Mouse (Mus musculus) neural tube, embryonic 11.5 days (tissue): Measurements from ENCODE around the gene Gdf1. TPM values are rescaled to one million over a fixed set of nuclear protein-coding genes. Genes with fewer than 3 reads are reported as not detected.

ENCODE experiments used
- ATAC-seq: fragments of 200-750 bp; cut with Nextera tagmentation; 2 replicates; pipeline ENCODE4 v1.8.0; 2017; ENCODE audit warnings: moderate number of reproducible peaks, mild to moderate bottlenecking, moderate TSS enrichment, moderate library complexity; ENCODE audit not compliant: insufficient read depth, low FRiP score, low TSS enrichment
- DNase-seq: peaks from one replicate; pipeline ENCODE4 v3.0.0-alpha.2; 2015; ENCODE audit warnings: low spot score
- H3K27ac ChIP-seq: fragments of 300-500 bp; sonication (generic); 2 replicates; pipeline ENCODE4 v1.5.1; 2014; ENCODE audit warnings: low read depth, mild to moderate bottlenecking, low read length
- H3K27me3 ChIP-seq: fragments of 300-500 bp; sonication (generic); 2 replicates; pipeline ENCODE4 v1.6.1; 2014; ENCODE audit warnings: mild to moderate bottlenecking, low read length, mixed read lengths; ENCODE audit not compliant: control insufficient read depth, insufficient read depth
- H3K36me3 ChIP-seq: fragments of 300-500 bp; sonication (generic); 2 replicates; pipeline ENCODE4 v1.6.1; 2014; ENCODE audit warnings: mild to moderate bottlenecking, low read length, moderate library complexity, mixed read lengths; ENCODE audit not compliant: control insufficient read depth, insufficient read depth
- H3K4me1 ChIP-seq: fragments of 300-500 bp; sonication (generic); 2 replicates; pipeline ENCODE4 v1.6.1; 2014; ENCODE audit warnings: low read length, mixed read lengths; ENCODE audit not compliant: control insufficient read depth, insufficient read depth
- H3K4me2 ChIP-seq: fragments of 300-500 bp; sonication (generic); 2 replicates; pipeline ENCODE4 v1.6.1; 2014; ENCODE audit warnings: low read depth, mild to moderate bottlenecking, moderate library complexity
- H3K4me3 ChIP-seq: fragments of 300-500 bp; sonication (generic); 2 replicates; pipeline ENCODE4 v1.5.1; 2014; ENCODE audit warnings: low read depth, low read length
- H3K9ac ChIP-seq: fragments of 300-500 bp; sonication (generic); 2 replicates; pipeline ENCODE4 v1.6.1; 2014; ENCODE audit warnings: mild to moderate bottlenecking, low read length
- H3K9me3 ChIP-seq: fragments of 300-500 bp; sonication (generic); 2 replicates; pipeline ENCODE4 v1.6.1; 2016; ENCODE audit warnings: low read length; ENCODE audit not compliant: control insufficient read depth
- WGBS: fragments of 180-500 bp; shearing (Covaris S2); extraction: QIAGEN DNeasy Blood & Tissue Kit; methylation state at CpG from one replicate; pipeline ENCODE4 v1.1.7; 2014; 5-methylcytosine and 5-hydroxymethylcytosine counted together
- polyA plus RNA-seq: library from polyadenylated mRNA; unstranded; fragments of >200 nt; fragmentation: Nextera tagmentation; extraction: Ambion mirVana; gene quantifications from 2 replicates; pipeline ENCODE4 v1.2.1, GENCODE M21; 2014

Gdf1 gene
- polyA plus RNA-seq: 0.93 and 1.5 TPM in 2 replicates

DNA sequence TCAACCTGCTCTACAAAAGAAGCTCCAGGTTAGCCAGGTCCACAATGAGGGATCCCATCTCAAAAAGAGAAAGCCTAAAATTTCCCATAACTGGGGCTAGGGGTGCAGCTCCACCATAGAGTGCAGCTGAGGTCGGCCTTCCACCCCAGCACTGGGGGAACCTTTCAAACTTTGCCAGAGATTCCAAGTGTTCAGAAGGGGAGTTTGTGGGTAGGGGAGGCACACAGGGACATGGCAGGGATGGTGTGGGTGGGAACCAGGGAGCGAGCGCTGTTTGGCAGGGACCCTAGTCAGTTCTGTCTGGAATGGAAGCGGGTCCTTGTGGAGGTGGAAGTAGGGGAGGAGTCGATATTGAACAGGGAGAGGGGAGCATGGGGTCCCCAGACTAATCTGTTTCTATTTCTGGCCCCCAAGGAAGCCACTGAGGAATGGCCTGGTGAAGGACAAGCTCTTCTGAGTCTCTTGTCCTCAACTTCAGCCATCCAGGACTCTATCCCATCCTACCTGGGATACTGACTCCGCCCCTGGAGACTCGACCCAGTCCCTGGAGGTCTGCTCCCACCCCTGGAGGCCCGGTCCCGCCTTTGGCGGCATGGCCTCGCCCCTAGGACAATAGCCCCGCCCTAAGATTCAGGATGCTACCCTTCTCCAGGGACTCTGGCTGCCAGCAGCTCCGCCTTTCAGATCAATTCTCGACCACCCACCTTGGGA lies at the start of gene Gdf1:
Gdf1 (plus strand) TSS at position 694 of the 711 bp plus-strand sequence.
- Histone ChIP-seq H3K4me3 (peak within 1 kb of the TSS; percentile 15), H3K27ac (no peak within 1 kb of the TSS), H3K4me1 (peaks cover 23% of the 10 kb centered on the region), H3K9me3 (no peaks in the 10 kb centered on the region), H3K27me3 (no peaks in the 10 kb centered on the region), H3K36me3 (peaks cover 12% of the 10 kb centered on the region), H3K4me2 (peak within 1 kb of the TSS; percentile 33), H3K9ac (peak within 1 kb of the TSS; percentile 26; the same call in 1 of the 2 replicates)
- DNase-seq (peak; percentile 20), ATAC-seq (no peak)
- 21% methylated on average over 14 of the region's 14 CpGs for WGBS

- DNase-seq (no peak), ATAC-seq (no peak)
- Histone ChIP-seq H3K9me3 (no peaks in the 10 kb centered on the region), H3K36me3 (peaks cover 12% of the 10 kb centered on the region), H3K4me1 (0 out of 2 replicates have a peak, but pooled peaks cover 4% of the 10 kb centered on the region), H3K4me3 (no peak overlapping the region), H3K27me3 (no peaks in the 10 kb centered on the region), H3K4me2 (no peak overlapping the region), H3K27ac (no peak overlapping the region), H3K9ac (no peak overlapping the region)
- 58% methylated on average over 3 of the region's 3 CpGs for WGBS
Observed at GRCm38 (mm10) chr8:70281001-70281400, 48.6 kb upstream of the Gdf1 start.

- no peaks in the 10 kb centered on the region for H3K27me3 ChIP-seq
- WGBS: 1% methylated on average over 32 of the region's 36 CpGs
- peak within 1 kb of the TSS; percentile 98 for H3K9ac ChIP-seq
- DNase-seq (peak; percentile 93), ATAC-seq (peak; percentile 86)
- H3K4me1 ChIP-seq: 0 out of 2 replicates have a peak, but pooled peaks cover 4% of the 10 kb centered on the region
- peak within 1 kb of the TSS; percentile 75 for H3K4me2 ChIP-seq
- H3K4me3 ChIP-seq: peak within 1 kb of the TSS; percentile 93
- H3K27ac ChIP-seq: peak within 1 kb of the TSS; percentile 70
- no peaks in the 10 kb centered on the region; the same call in 1 of the 2 replicates for H3K9me3 ChIP-seq
- H3K36me3 ChIP-seq: peaks cover 27% of the 10 kb centered on the region
Observed at GRCm38 (mm10) chr8:70282603-70283135, 46.9 kb upstream of the Gdf1 start, which contains the start of gene Homer3. TSS of gene Homer3 (plus strand) at chr8:70282827.

DNA sequence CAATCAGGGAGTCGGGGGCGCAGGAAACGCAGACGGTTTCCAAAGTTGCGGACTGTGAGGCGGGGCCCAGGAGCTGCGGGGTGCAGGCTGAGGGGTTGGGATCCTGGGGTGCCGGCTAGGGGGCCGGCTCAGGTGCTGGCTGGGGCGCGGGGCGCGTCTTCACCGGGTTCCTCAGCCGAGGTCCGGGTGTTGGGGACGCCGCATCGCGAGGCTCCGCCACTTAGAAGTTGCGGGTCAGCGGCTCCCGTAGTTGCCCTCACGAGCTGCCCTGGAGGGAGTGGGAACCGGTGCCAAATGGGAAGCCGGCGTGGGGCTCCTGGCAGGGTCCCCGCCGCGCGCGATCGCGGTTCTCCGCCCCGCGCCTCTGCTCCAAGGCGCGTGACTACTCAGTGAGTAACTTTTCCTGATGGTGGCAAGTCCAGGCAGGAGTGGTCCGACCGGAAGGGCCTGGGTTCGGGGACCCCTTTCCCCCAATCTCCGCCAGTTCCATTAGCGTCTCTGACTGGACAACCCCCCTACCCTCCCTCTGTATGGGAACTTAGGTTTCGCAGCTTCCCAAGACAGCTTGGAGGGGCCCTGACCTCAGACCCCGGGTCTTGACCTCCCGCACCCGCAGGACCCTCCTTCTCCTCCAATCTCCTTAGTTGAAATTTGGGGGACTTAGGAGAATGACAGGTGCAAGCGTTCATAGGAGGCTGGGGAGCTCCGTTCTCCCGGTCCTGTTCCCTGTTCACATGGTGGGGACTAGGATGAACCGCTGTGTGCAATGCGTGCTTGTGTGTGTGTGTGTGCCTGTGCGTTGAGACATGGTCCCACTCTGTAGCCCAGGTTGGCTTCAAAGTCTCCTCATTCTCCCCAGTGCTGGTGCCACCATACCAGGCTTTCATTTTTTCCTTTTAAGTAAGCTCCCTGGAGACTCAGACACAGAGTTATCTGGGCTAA lies 46.2 kb upstream of the Gdf1 start:
- Histone ChIP-seq H3K9me3 (no peaks in the 10 kb centered on the region; the same call in 1 of the 2 replicates), H3K36me3 (peaks cover 27% of the 10 kb centered on the region), H3K27me3 (no peaks in the 10 kb centered on the region), H3K27ac (peak overlapping the region; percentile 70), H3K9ac (peak overlapping the region; percentile 98), H3K4me1 (0 out of 2 replicates have a peak, but pooled peaks cover 4% of the 10 kb centered on the region), H3K4me2 (peak overlapping the region; percentile 75), H3K4me3 (peak overlapping the region; percentile 93)
- peak; percentile 62 for ATAC-seq
- peak; percentile 46 for DNase-seq
- WGBS: under 1% methylated on average over 54 of the region's 55 CpGs

- Histone ChIP-seq H3K4me3 (peak overlapping the region; percentile 93), H3K4me2 (peak overlapping the region; percentile 75), H3K36me3 (peaks cover 28% of the 10 kb centered on the region), H3K4me1 (0 out of 2 replicates have a peak, but pooled peaks cover 4% of the 10 kb centered on the region), H3K9me3 (no peaks in the 10 kb centered on the region; the same call in 1 of the 2 replicates), H3K27ac (no peak overlapping the region), H3K27me3 (no peaks in the 10 kb centered on the region), H3K9ac (no peak overlapping the region)
- 81% methylated on average over 5 of the region's 5 CpGs for WGBS
- ATAC-seq: no peak
- no peak for DNase-seq
Observed at GRCm38 (mm10) chr8:70284421-70284820, 45.2 kb upstream of the Gdf1 start.

- no peaks in the 10 kb centered on the region for H3K27me3 ChIP-seq
- no peak overlapping the region for H3K27ac ChIP-seq
- H3K9ac ChIP-seq: no peak overlapping the region
- ATAC-seq (no peak), DNase-seq (no peak)
- no peak overlapping the region for H3K4me3 ChIP-seq
- H3K36me3 ChIP-seq: peaks cover 33% of the 10 kb centered on the region
- 97% methylated on average over 15 of the region's 15 CpGs for WGBS
- H3K9me3 ChIP-seq: no peaks in the 10 kb centered on the region; the same call in 1 of the 2 replicates
- 0 out of 2 replicates have a peak, but pooled peaks cover 4% of the 10 kb centered on the region for H3K4me1 ChIP-seq
- H3K4me2 ChIP-seq: no peak overlapping the region
Observed at GRCm38 (mm10) chr8:70285304-70285703, 44.3 kb upstream of the Gdf1 start.

GRCm38 (mm10) chr8:70286737-70287136 lies 42.9 kb upstream of the Gdf1 start:
- H3K27ac ChIP-seq: no peak overlapping the region
- DNase-seq (no peak), ATAC-seq (no peak)
- no peaks in the 10 kb centered on the region for H3K27me3 ChIP-seq
- no peak overlapping the region for H3K9ac ChIP-seq
- no peaks in the 10 kb centered on the region; the same call in 1 of the 2 replicates for H3K9me3 ChIP-seq
- 0 out of 2 replicates have a peak, but pooled peaks cover 4% of the 10 kb centered on the region for H3K4me1 ChIP-seq
- peaks cover 43% of the 10 kb centered on the region for H3K36me3 ChIP-seq
- 90% methylated on average over 8 of the region's 8 CpGs for WGBS
- no peak overlapping the region for H3K4me2 ChIP-seq
- H3K4me3 ChIP-seq: no peak overlapping the region

DNA sequence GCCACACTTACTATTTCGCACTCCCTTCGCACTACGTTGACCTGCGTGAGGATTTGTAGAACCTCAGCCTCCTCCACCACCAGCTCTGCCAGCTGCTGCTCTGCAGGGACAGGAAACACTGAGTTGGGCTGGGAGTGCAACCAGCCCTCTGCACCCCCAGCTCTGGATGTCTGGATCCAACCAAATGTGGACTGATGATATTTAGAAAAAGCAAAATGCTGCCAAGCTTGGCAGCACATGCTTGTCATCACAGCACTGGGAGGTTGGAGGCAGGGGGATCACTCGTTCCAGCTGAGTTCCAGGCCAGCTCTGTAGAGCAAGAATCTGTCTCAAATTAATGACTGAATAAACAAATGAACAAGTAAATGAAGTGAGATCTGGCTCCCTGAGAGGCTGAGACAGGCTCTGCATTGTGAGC lies 35.6 kb upstream of the Gdf1 start:
- Histone ChIP-seq H3K4me3 (no peak overlapping the region), H3K36me3 (peaks cover 37% of the 10 kb centered on the region), H3K27me3 (no peaks in the 10 kb centered on the region), H3K27ac (no peak overlapping the region), H3K9ac (no peak overlapping the region), H3K9me3 (no peaks in the 10 kb centered on the region), H3K4me1 (no peaks in the 10 kb centered on the region), H3K4me2 (no peak overlapping the region)
- WGBS: 75% methylated on average over 5 of the region's 5 CpGs
- DNase-seq (no peak), ATAC-seq (no peak)
